Mouse (Mus musculus): ENCODE measurements at regions not wholly inside any gene's neighbourhood (a gene's known extent, or its start where the extent isn't known, plus 50 kb on each side); places are given as distances from the start of the nearest gene placed in this dataset.
"Not testable (repeated sequence)": the region's sequence is repeated elsewhere in the genome, so short reads cannot be mapped to it uniquely, and the experiment has no call there.

GRCm38 (mm10) chr14:120805816-120806552 lies 105.0 kb upstream of the Ipo5 start:
- ATAC-seq (replicated peaks; ENCODE audit: low FRiP score, low TSS enrichment, poor library complexity, severe bottlenecking) = not testable (repeated sequence)

- ATAC-seq (replicated peaks; ENCODE audit: low FRiP score, low TSS enrichment, poor library complexity, severe bottlenecking) = no peak
Measured at GRCm38 (mm10) chr14:120806553-120806893, 104.5 kb upstream of the Ipo5 start.

- ATAC-seq (replicated peaks; ENCODE audit: low FRiP score, low TSS enrichment, poor library complexity, severe bottlenecking) = no peak
Measured at GRCm38 (mm10) chr14:120809321-120809720, 101.7 kb upstream of the Ipo5 start.

- ATAC-seq (replicated peaks; ENCODE audit: low FRiP score, low TSS enrichment, poor library complexity, severe bottlenecking) = no peak
Measured at GRCm38 (mm10) chr14:120813938-120814337, 97.1 kb upstream of the Ipo5 start.

- not testable (repeated sequence) for ATAC-seq (replicated peaks; ENCODE audit: low FRiP score, low TSS enrichment, poor library complexity, severe bottlenecking)
Measured at GRCm38 (mm10) chr14:120815126-120815525, 95.9 kb upstream of the Ipo5 start.

- ATAC-seq (replicated peaks; ENCODE audit: low FRiP score, low TSS enrichment, poor library complexity, severe bottlenecking) = no peak
Measured at GRCm38 (mm10) chr14:120816529-120816928, 94.5 kb upstream of the Ipo5 start.

GRCm38 (mm10) chr14:120826187-120826586 lies 84.8 kb upstream of the Ipo5 start:
- no peak for ATAC-seq (replicated peaks; ENCODE audit: low FRiP score, low TSS enrichment, poor library complexity, severe bottlenecking)

- peak; percentile 62 for ATAC-seq (replicated peaks; ENCODE audit: low FRiP score, low TSS enrichment, poor library complexity, severe bottlenecking)
Measured at GRCm38 (mm10) chr14:120830389-120830835, 80.6 kb upstream of the Ipo5 start.

GRCm38 (mm10) chr14:120831397-120831796 lies 79.6 kb upstream of the Ipo5 start:
- ATAC-seq (replicated peaks; ENCODE audit: low FRiP score, low TSS enrichment, poor library complexity, severe bottlenecking) = no peak

GRCm38 (mm10) chr14:120831847-120832613 lies 79.0 kb upstream of the Ipo5 start:
- peak; percentile 88 for ATAC-seq (replicated peaks; ENCODE audit: low FRiP score, low TSS enrichment, poor library complexity, severe bottlenecking)

- ATAC-seq (replicated peaks; ENCODE audit: low FRiP score, low TSS enrichment, poor library complexity, severe bottlenecking) = no peak
Measured at GRCm38 (mm10) chr14:120834821-120835220, 76.2 kb upstream of the Ipo5 start.

- no peak for ATAC-seq (replicated peaks; ENCODE audit: low FRiP score, low TSS enrichment, poor library complexity, severe bottlenecking)
Measured at GRCm38 (mm10) chr14:120835758-120836157, 75.3 kb upstream of the Ipo5 start.

- no peak for ATAC-seq (replicated peaks; ENCODE audit: low FRiP score, low TSS enrichment, poor library complexity, severe bottlenecking)
Measured at GRCm38 (mm10) chr14:120836535-120837316, 74.3 kb upstream of the Ipo5 start.

- ATAC-seq (replicated peaks; ENCODE audit: low FRiP score, low TSS enrichment, poor library complexity, severe bottlenecking) = 0 out of 2 replicates have a peak, but pooled peaks have one; percentile 44
Measured at GRCm38 (mm10) chr14:120840900-120841299, 70.1 kb upstream of the Ipo5 start.

GRCm38 (mm10) chr14:120841311-120841710 lies 69.7 kb upstream of the Ipo5 start:
- no peak for ATAC-seq (replicated peaks; ENCODE audit: low FRiP score, low TSS enrichment, poor library complexity, severe bottlenecking)

GRCm38 (mm10) chr14:120845172-120845571 lies 65.9 kb upstream of the Ipo5 start:
- no peak for ATAC-seq (replicated peaks; ENCODE audit: low FRiP score, low TSS enrichment, poor library complexity, severe bottlenecking)

- ATAC-seq (replicated peaks; ENCODE audit: low FRiP score, low TSS enrichment, poor library complexity, severe bottlenecking) = no peak
Measured at GRCm38 (mm10) chr14:120846073-120846850, 64.8 kb upstream of the Ipo5 start.

GRCm38 (mm10) chr14:120847006-120847405 lies 64.0 kb upstream of the Ipo5 start:
- ATAC-seq (replicated peaks; ENCODE audit: low FRiP score, low TSS enrichment, poor library complexity, severe bottlenecking) = no peak
